Mouse (Mus musculus) layer of hippocampus, adult 2 months (tissue): ENCODE results near the gene 1700003H04Rik. TPM values are rescaled to one million over a fixed set of nuclear protein-coding genes. Genes with fewer than 3 reads are reported as not detected.

Source experiments
- DNase-seq, 2 experiments: peaks; one replicate each; pipeline ENCODE4 v3.0.0; 2022; ENCODE audit warnings: low spot score in 2 of 2
- H3K27ac ChIP-seq: fragments of 200-600 bp; 2 replicates; pipeline ENCODE4 v1.8.1; 2022
- H3K4me3 ChIP-seq: fragments of 200-600 bp; 2 replicates; pipeline ENCODE4 v1.8.1; 2022; ENCODE audit warnings: mild to moderate bottlenecking
- CTCF ChIP-seq: fragments of 200-600 bp; conservative IDR thresholded peaks from 2 replicates; pipeline ENCODE4 v1.8.1; 2022; ENCODE audit warnings: antibody characterized with exemption, mild to moderate bottlenecking, moderate library complexity
- long read RNA-seq, 2 experiments: library from polyadenylated mRNA; stranded (forward); transcript quantifications; one replicate each; pipeline ENCODE4 v2.0.0; 2021; ENCODE audit warnings: borderline mapping rate in 2 of 2
- total RNA-seq, 2 experiments: library from RNA; stranded (reverse); gene quantifications; 2 replicates each; pipeline ENCODE4 v1.2.3; 2021

Gene 1700003H04Rik
- total RNA-seq: not detected
- long read RNA-seq, experiment 1: 0 reads
- long read RNA-seq, experiment 2: 0 reads

- no peak for TF ChIP-seq CTCF
- no peak within 1 kb of the TSS for H3K27ac ChIP-seq
- no peak for DNase-seq
- no peak within 1 kb of the TSS for H3K4me3 ChIP-seq
These were observed at the start of gene 1700003H04Rik for GRCm38 (mm10) chr3:124581001-124581400. 1700003H04Rik (minus strand) TSS chr3:124581101.

- TF ChIP-seq CTCF: no peak
- Histone ChIP-seq H3K4me3 (no peak overlapping the region), H3K27ac (peak overlapping the region; percentile 72)
- no peak for DNase-seq
These were observed 42.1 kb upstream of the 1700003H04Rik start for GRCm38 (mm10) chr3:124623031-124623430.

- no peak for TF ChIP-seq CTCF
- peak; percentile 70 to 78 for DNase-seq
These were observed 32.4 kb upstream of the 1700003H04Rik start for GRCm38 (mm10) chr3:124613287-124613686.

GRCm38 (mm10) chr3:124609956-124610355 is 29.1 kb upstream of the 1700003H04Rik start:
- Histone ChIP-seq H3K4me3 (no peak overlapping the region), H3K27ac (no peak overlapping the region)
- no peak for DNase-seq
- no peak for TF ChIP-seq CTCF

More at GRCm38 (mm10) chr3:124613287-124613686, 32.4 kb upstream of the 1700003H04Rik start:
- Histone ChIP-seq H3K27ac (peak overlapping the region; percentile 65), H3K4me3 (no peak overlapping the region)

GRCm38 (mm10) chr3:124606021-124606517 is 25.2 kb upstream of the 1700003H04Rik start:
- H3K4me3 ChIP-seq: no peak overlapping the region
- no peak for TF ChIP-seq CTCF
- DNase-seq: no peak
- H3K27ac ChIP-seq: no peak overlapping the region

GRCm38 (mm10) chr3:124605518-124605917 is 24.6 kb upstream of the 1700003H04Rik start:
- no peak for DNase-seq
- Histone ChIP-seq H3K4me3 (no peak overlapping the region), H3K27ac (no peak overlapping the region)
- peak; percentile 70 for TF ChIP-seq CTCF

- DNase-seq: no peak
- TF ChIP-seq CTCF: no peak
- H3K4me3 ChIP-seq: no peak overlapping the region
- H3K27ac ChIP-seq: no peak overlapping the region
These were observed 16.9 kb upstream of the 1700003H04Rik start for GRCm38 (mm10) chr3:124597789-124598188.

GRCm38 (mm10) chr3:124587534-124587933 is 6.6 kb upstream of the 1700003H04Rik start:
- Histone ChIP-seq H3K27ac (no peak overlapping the region), H3K4me3 (no peak overlapping the region)
- TF ChIP-seq CTCF: peak; percentile 88
- peak; percentile 12 to 23 for DNase-seq

- no peak for DNase-seq
- H3K27ac ChIP-seq: no peak overlapping the region
- peak; percentile 71 for TF ChIP-seq CTCF
- H3K4me3 ChIP-seq: no peak overlapping the region
These were observed 4.9 kb upstream of the 1700003H04Rik start for GRCm38 (mm10) chr3:124585761-124586160.

- no peak for TF ChIP-seq CTCF
These were observed 23.6 kb downstream of the 1700003H04Rik start for GRCm38 (mm10) chr3:124557317-124557716.

GRCm38 (mm10) chr3:124555963-124556362 is 24.9 kb downstream of the 1700003H04Rik start:
- H3K27ac ChIP-seq: no peak overlapping the region
- H3K4me3 ChIP-seq: no peak overlapping the region
- no peak for TF ChIP-seq CTCF
- DNase-seq: no peak

More at GRCm38 (mm10) chr3:124557317-124557716, 23.6 kb downstream of the 1700003H04Rik start:
- no peak for DNase-seq
- H3K27ac ChIP-seq: no peak overlapping the region
- no peak overlapping the region for H3K4me3 ChIP-seq

GRCm38 (mm10) chr3:124555092-124555491 is 25.8 kb downstream of the 1700003H04Rik start:
- Histone ChIP-seq H3K4me3 (no peak overlapping the region), H3K27ac (no peak overlapping the region)
- TF ChIP-seq CTCF: no peak
- no peak for DNase-seq

- no peak for DNase-seq
- no peak overlapping the region for H3K4me3 ChIP-seq
- TF ChIP-seq CTCF: no peak
These were observed 32.0 kb downstream of the 1700003H04Rik start for GRCm38 (mm10) chr3:124548898-124549297.

GRCm38 (mm10) chr3:124538260-124538659 is 42.6 kb downstream of the 1700003H04Rik start:
- no peak for DNase-seq
- Histone ChIP-seq H3K4me3 (no peak overlapping the region), H3K27ac (no peak overlapping the region)
- no peak for TF ChIP-seq CTCF

More at GRCm38 (mm10) chr3:124548898-124549297, 32.0 kb downstream of the 1700003H04Rik start:
- H3K27ac ChIP-seq: no peak overlapping the region
